Mouse (Mus musculus) erythroblast, embryonic 14.5 days (primary cell): ENCODE results near the gene Fsip1. TPM values are rescaled to one million over a fixed set of nuclear protein-coding genes. Genes with fewer than 3 reads are reported as not detected.

ENCODE experiments used
- H3K27me3 ChIP-seq: 2 replicates; pipeline ENCODE4 v1.6.1; 2012; ENCODE audit warnings: inconsistent platforms; ENCODE audit not compliant: control insufficient read depth
- H3K36me3 ChIP-seq: 2 replicates; pipeline ENCODE4 v1.6.1; 2012; ENCODE audit warnings: mild to moderate bottlenecking, inconsistent platforms; ENCODE audit not compliant: control insufficient read depth
- H3K4me1 ChIP-seq: 2 replicates; pipeline ENCODE4 v1.6.1; 2012; ENCODE audit warnings: inconsistent platforms; ENCODE audit not compliant: control insufficient read depth
- H3K4me3 ChIP-seq: replicated peaks from 2 replicates; pipeline ENCODE3; 2012; ENCODE audit warnings: moderate library complexity, mild to moderate bottlenecking, inconsistent platforms
- H3K9me3 ChIP-seq: 2 replicates; pipeline ENCODE4 v1.6.1; 2012; ENCODE audit warnings: low read length, inconsistent platforms, mixed read lengths; ENCODE audit not compliant: control insufficient read depth
- GATA1 ChIP-seq: IDR thresholded peaks from 2 replicates; pipeline ENCODE4 v1.6.1; 2012; ENCODE audit warnings: low read length, inconsistent platforms, mixed read lengths
- TAL1 ChIP-seq: IDR thresholded peaks from 3 replicates; pipeline ENCODE4 v1.6.1; 2012; ENCODE audit warnings: low read length, inconsistent platforms, mixed read lengths
- polyA plus RNA-seq: library from polyadenylated mRNA; stranded (reverse); fragments of >175 nt; gene quantifications from 2 replicates; pipeline ENCODE4 v1.2.3, GENCODE M21; 2012

Gene Fsip1
- polyA plus RNA-seq, 1 experiment, result not detected

GRCm38 (mm10) chr2:118116754-118117290 lies 139.9 kb downstream of the Fsip1 start:
- Histone ChIP-seq H3K36me3 (no peaks in the 10 kb centered on the region), H3K27me3 (peaks cover 14% of the 10 kb centered on the region), H3K4me1 (no peaks in the 10 kb centered on the region), H3K9me3 (no peaks in the 10 kb centered on the region), H3K4me3 (no peak overlapping the region)
- TF ChIP-seq TAL1 (no peak), GATA1 (no peak)

GRCm38 (mm10) chr2:118116180-118116579 lies 140.6 kb downstream of the Fsip1 start:
- H3K9me3 ChIP-seq, result no peaks in the 10 kb centered on the region
- no peaks in the 10 kb centered on the region for H3K36me3 ChIP-seq

GRCm38 (mm10) chr2:118115647-118116046 lies 141.1 kb downstream of the Fsip1 start:
- TF ChIP-seq GATA1 (no peak), TAL1 (no peak)
- H3K9me3 ChIP-seq, result no peaks in the 10 kb centered on the region
- peaks cover 21% of the 10 kb centered on the region for H3K27me3 ChIP-seq
- peaks cover under 1% of the 10 kb centered on the region; the same call in 1 of the 2 replicates for H3K4me1 ChIP-seq
- no peaks in the 10 kb centered on the region for H3K36me3 ChIP-seq
- H3K4me3 ChIP-seq, result no peak overlapping the region

More at GRCm38 (mm10) chr2:118116180-118116579, 140.6 kb downstream of the Fsip1 start:
- Histone ChIP-seq H3K27me3 (peaks cover 19% of the 10 kb centered on the region), H3K4me1 (no peaks in the 10 kb centered on the region), H3K4me3 (no peak overlapping the region)
- TF ChIP-seq TAL1 (no peak), GATA1 (no peak)

- H3K4me1 ChIP-seq, result peaks cover 3% of the 10 kb centered on the region
Observed at GRCm38 (mm10) chr2:118114671-118115070, 142.1 kb downstream of the Fsip1 start.

GRCm38 (mm10) chr2:118113808-118114524 lies 142.8 kb downstream of the Fsip1 start:
- peaks cover 21% of the 10 kb centered on the region for H3K27me3 ChIP-seq
- H3K4me1 ChIP-seq, result peaks cover 3% of the 10 kb centered on the region
- H3K9me3 ChIP-seq, result no peaks in the 10 kb centered on the region
- no peak for TF ChIP-seq GATA1
- no peak for TF ChIP-seq TAL1
- H3K36me3 ChIP-seq, result no peaks in the 10 kb centered on the region
- no peak overlapping the region for H3K4me3 ChIP-seq

More at GRCm38 (mm10) chr2:118114671-118115070, 142.1 kb downstream of the Fsip1 start:
- Histone ChIP-seq H3K36me3 (no peaks in the 10 kb centered on the region), H3K27me3 (peaks cover 21% of the 10 kb centered on the region), H3K4me3 (no peak overlapping the region), H3K9me3 (no peaks in the 10 kb centered on the region)
- TF ChIP-seq GATA1, result no peak
- TF ChIP-seq TAL1, result no peak

GRCm38 (mm10) chr2:118112846-118113479 lies 143.8 kb downstream of the Fsip1 start:
- H3K27me3 ChIP-seq, result peaks cover 21% of the 10 kb centered on the region
- TF ChIP-seq TAL1 (no peak), GATA1 (no peak)
- no peak overlapping the region for H3K4me3 ChIP-seq
- no peaks in the 10 kb centered on the region for H3K9me3 ChIP-seq
- H3K36me3 ChIP-seq, result no peaks in the 10 kb centered on the region
- peaks cover 3% of the 10 kb centered on the region for H3K4me1 ChIP-seq

GRCm38 (mm10) chr2:118112438-118112837 lies 144.3 kb downstream of the Fsip1 start:
- Histone ChIP-seq H3K4me1 (peaks cover 3% of the 10 kb centered on the region), H3K4me3 (no peak overlapping the region), H3K9me3 (no peaks in the 10 kb centered on the region), H3K27me3 (peaks cover 21% of the 10 kb centered on the region), H3K36me3 (no peaks in the 10 kb centered on the region)
- TF ChIP-seq GATA1 (no peak), TAL1 (no peak)

- Histone ChIP-seq H3K9me3 (no peaks in the 10 kb centered on the region), H3K4me3 (peak within 1 kb of the TSS; percentile 22), H3K36me3 (no peaks in the 10 kb centered on the region), H3K4me1 (peaks cover 3% of the 10 kb centered on the region), H3K27me3 (peaks cover 21% of the 10 kb centered on the region)
- TF ChIP-seq GATA1 (no peak), TAL1 (no peak)
Observed at GRCm38 (mm10) chr2:118111488-118112131, 145.2 kb downstream of the Fsip1 start, which contains the start of gene Thbs1. Gene Thbs1 (plus strand): TSS chr2:118111876.

- peaks cover 21% of the 10 kb centered on the region for H3K27me3 ChIP-seq
- H3K36me3 ChIP-seq, result no peaks in the 10 kb centered on the region
- no peaks in the 10 kb centered on the region for H3K9me3 ChIP-seq
- H3K4me1 ChIP-seq, result peaks cover 3% of the 10 kb centered on the region
- no peak for TF ChIP-seq TAL1
- TF ChIP-seq GATA1, result no peak
- peak overlapping the region; percentile 18 for H3K4me3 ChIP-seq
Observed at GRCm38 (mm10) chr2:118111116-118111487, 145.7 kb downstream of the Fsip1 start.
